Mouse (Mus musculus) hindbrain, embryonic 15.5 days (tissue): ENCODE data around the gene Sim2. TPM values are rescaled to one million over a fixed set of nuclear protein-coding genes. Genes with fewer than 3 reads are reported as not detected.

Experiments used
- ATAC-seq: fragments of 200-750 bp; cut with Nextera tagmentation; 2 replicates; pipeline ENCODE4 v1.8.0; 2017; ENCODE audit warnings: low read depth, moderate number of reproducible peaks, moderate TSS enrichment; ENCODE audit not compliant: low FRiP score
- H3K27ac ChIP-seq: fragments of 300-500 bp; sonication (generic); replicated peaks from 2 replicates; pipeline ENCODE4 v1.5.1; 2015; ENCODE audit warnings: mild to moderate bottlenecking, inconsistent platforms
- H3K27me3 ChIP-seq: fragments of 300-500 bp; sonication (generic); 2 replicates; pipeline ENCODE4 v1.6.1; 2015; ENCODE audit warnings: control low read depth, inconsistent platforms
- H3K36me3 ChIP-seq: fragments of 300-500 bp; sonication (generic); 2 replicates; pipeline ENCODE4 v1.6.1; 2015; ENCODE audit warnings: control low read depth, inconsistent platforms
- H3K4me1 ChIP-seq: fragments of 300-500 bp; sonication (generic); replicated peaks from 2 replicates; pipeline ENCODE4 v1.6.1; 2015; ENCODE audit warnings: control low read depth, inconsistent platforms
- H3K4me2 ChIP-seq: fragments of 300-500 bp; sonication (generic); 2 replicates; pipeline ENCODE4 v1.6.1; 2015; ENCODE audit warnings: moderate library complexity, mild to moderate bottlenecking, inconsistent platforms
- H3K4me3 ChIP-seq: fragments of 300-500 bp; sonication (generic); 2 replicates; pipeline ENCODE4 v1.5.1; 2015; ENCODE audit warnings: mild to moderate bottlenecking, inconsistent platforms
- H3K9ac ChIP-seq: fragments of 300-500 bp; sonication (generic); 2 replicates; pipeline ENCODE4 v1.6.1; 2015; ENCODE audit warnings: inconsistent platforms
- H3K9me3 ChIP-seq: fragments of 300-500 bp; sonication (generic); 2 replicates; pipeline ENCODE4 v1.6.1; 2016; ENCODE audit warnings: control low read depth, inconsistent platforms
- WGBS: fragments of 180-500 bp; shearing (Covaris S2); methylation state at CpG from one replicate; pipeline ENCODE4 v1.1.7; 2015; 5-methylcytosine and 5-hydroxymethylcytosine counted together
- polyA plus RNA-seq: library from polyadenylated mRNA; unstranded; fragments of >200 nt; fragmentation: Nextera tagmentation; extraction: Ambion mirVana; gene quantifications from 2 replicates; pipeline ENCODE4 v1.2.1, GENCODE M21; 2015

The Sim2 gene
- polyA plus RNA-seq, 1 experiment from 2014 or later, result 0.06 TPM

- Histone ChIP-seq H3K9me3 (no peaks in the 10 kb centered on the region), H3K27me3 (peaks cover 84% of the 10 kb centered on the region), H3K27ac (no peak overlapping the region), H3K4me2 (no peak overlapping the region), H3K4me3 (no peak overlapping the region), H3K4me1 (peaks cover 15% of the 10 kb centered on the region), H3K9ac (no peak overlapping the region), H3K36me3 (no peaks in the 10 kb centered on the region)
- no peak for ATAC-seq
- WGBS, result 16% methylated on average over 5 of the region's 5 CpGs
Observed at GRCm38 (mm10) chr16:94081596-94081995, 3.1 kb upstream of the Sim2 start.

DNA sequence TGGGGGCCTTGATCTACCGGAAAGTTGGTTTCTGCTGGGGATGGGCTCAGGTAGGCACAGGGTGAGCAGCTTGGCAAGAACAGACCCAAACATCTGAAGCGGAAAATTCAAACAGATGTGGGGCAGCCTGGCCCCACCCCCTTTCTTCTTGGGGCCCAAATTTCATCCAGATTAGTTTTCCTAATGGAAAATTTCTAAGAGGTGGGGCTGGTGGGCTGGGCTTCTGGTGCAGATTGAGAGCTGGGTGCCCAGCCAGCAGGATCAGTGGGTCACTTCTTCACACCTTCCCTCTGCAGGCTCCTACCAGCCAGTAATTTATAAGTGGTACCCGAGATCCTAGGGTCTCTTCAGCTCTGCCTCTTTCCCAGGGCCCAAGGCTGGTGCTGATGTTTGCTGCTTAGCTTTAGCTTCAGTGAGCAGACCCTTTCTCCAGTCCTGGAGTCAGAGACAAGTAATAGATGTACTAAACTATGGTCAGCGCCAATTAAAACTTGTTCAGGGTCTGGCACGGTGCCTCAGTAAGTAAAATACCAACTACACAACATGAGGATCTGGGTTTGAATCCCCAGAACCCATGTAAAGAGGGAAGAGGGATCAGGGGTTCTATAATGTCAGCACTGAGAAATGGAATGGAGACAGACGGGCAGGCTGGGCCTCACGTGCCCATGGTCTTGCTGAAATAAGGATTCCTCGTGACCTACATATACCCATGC, 2.6 kb upstream of the Sim2 start:
- Histone ChIP-seq H3K4me2 (no peak overlapping the region), H3K36me3 (no peaks in the 10 kb centered on the region), H3K4me1 (peaks cover 15% of the 10 kb centered on the region), H3K9ac (no peak overlapping the region), H3K27me3 (peaks cover 84% of the 10 kb centered on the region), H3K9me3 (no peaks in the 10 kb centered on the region), H3K27ac (no peak overlapping the region), H3K4me3 (no peak overlapping the region)
- ATAC-seq, result no peak
- WGBS, result 8% methylated on average over 8 of the region's 8 CpGs

DNA sequence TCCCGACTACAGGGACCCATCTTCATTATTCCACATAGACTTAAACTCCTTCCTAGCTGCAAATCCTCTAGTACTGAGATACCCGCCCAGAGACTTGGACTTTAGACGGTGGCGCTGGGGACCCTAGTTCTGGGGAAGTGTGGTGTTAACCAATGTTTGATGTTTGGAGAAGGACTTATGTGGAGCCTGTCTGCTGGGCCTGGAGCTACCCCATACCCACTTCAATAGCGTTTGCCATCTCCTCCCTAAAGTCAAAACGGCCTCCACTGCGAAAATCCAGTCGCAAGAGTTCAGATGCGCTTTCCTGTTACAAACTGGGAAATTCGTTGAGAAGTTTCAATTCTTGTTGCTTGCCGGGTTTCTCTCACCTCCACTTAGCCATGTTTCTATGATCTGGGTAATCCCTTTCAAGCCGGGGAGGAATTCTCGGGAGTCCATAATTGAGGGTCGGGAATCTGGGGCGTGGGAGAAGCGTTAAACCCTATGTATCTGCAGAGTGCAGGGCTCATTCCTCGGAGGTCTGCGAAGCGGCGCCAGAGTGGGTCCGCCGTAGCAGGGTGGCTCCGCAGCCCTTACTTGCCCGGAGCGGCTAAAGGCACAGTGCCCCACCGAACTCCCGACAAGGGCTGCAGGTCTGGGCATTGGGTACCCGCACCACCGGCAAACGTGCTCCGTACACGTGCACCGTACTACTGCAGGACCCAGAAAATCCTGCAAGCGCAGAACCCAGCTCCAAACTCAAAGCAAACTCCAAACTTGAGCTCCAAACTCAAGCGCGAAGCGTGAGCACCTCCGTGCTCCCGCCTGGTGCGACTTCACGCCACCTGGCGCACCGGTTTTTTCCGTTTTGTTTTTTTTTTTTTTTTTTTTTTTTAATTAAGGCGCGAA, 1.5 kb upstream of the Sim2 start:
- Histone ChIP-seq H3K4me1 (peaks cover 15% of the 10 kb centered on the region), H3K27me3 (peaks cover 84% of the 10 kb centered on the region), H3K9me3 (no peaks in the 10 kb centered on the region), H3K4me2 (no peak overlapping the region), H3K36me3 (no peaks in the 10 kb centered on the region), H3K9ac (no peak overlapping the region), H3K27ac (no peak overlapping the region), H3K4me3 (no peak overlapping the region)
- under 1% methylated on average over 46 of the region's 46 CpGs for WGBS
- no peak for ATAC-seq

DNA sequence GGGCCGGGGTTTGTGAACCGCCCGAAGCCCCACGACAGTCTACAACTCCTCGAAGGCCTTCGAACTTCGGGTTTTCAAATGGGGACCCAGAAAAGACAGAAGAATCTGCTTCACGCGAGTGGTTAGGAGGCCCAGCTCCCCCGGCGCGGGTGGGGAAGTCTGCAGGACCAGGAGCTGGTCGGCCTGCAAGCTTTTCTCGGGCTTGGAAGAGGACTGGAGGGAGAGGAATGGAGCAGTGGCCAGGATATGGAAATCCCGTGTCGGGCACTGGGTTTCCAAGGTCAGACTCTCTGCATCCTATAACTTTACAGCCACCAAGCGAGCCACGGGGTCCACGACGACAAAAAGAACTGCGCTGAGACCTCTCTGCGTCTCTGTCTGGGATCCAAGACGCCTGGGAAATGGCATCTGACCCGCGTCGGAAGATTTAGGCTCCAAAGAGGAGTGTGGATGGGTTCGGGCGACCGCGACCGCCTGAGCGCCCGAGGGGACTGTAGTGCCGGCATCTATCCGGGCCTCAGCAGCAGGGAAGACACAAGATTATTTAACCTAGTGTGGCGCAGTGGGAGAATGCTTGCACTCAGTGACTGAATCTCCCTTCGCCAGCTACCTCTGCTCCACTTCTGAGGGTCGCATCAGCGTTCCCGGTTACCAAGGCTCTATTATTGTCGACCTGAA, 744 bp upstream of the Sim2 start:
- H3K4me2 ChIP-seq, result no peak overlapping the region
- no peak overlapping the region for H3K4me3 ChIP-seq
- ATAC-seq, result no peak
- no peak overlapping the region for H3K27ac ChIP-seq
- no peaks in the 10 kb centered on the region for H3K36me3 ChIP-seq
- peaks cover 87% of the 10 kb centered on the region for H3K27me3 ChIP-seq
- no peaks in the 10 kb centered on the region for H3K9me3 ChIP-seq
- no peak overlapping the region for H3K9ac ChIP-seq
- H3K4me1 ChIP-seq, result peaks cover 15% of the 10 kb centered on the region
- WGBS, result under 1% methylated on average over 41 of the region's 41 CpGs

- ATAC-seq, result no peak
- H3K9ac ChIP-seq, result no peak overlapping the region
Observed at GRCm38 (mm10) chr16:94085603-94086285, 1.0 kb downstream of the Sim2 start.

DNA sequence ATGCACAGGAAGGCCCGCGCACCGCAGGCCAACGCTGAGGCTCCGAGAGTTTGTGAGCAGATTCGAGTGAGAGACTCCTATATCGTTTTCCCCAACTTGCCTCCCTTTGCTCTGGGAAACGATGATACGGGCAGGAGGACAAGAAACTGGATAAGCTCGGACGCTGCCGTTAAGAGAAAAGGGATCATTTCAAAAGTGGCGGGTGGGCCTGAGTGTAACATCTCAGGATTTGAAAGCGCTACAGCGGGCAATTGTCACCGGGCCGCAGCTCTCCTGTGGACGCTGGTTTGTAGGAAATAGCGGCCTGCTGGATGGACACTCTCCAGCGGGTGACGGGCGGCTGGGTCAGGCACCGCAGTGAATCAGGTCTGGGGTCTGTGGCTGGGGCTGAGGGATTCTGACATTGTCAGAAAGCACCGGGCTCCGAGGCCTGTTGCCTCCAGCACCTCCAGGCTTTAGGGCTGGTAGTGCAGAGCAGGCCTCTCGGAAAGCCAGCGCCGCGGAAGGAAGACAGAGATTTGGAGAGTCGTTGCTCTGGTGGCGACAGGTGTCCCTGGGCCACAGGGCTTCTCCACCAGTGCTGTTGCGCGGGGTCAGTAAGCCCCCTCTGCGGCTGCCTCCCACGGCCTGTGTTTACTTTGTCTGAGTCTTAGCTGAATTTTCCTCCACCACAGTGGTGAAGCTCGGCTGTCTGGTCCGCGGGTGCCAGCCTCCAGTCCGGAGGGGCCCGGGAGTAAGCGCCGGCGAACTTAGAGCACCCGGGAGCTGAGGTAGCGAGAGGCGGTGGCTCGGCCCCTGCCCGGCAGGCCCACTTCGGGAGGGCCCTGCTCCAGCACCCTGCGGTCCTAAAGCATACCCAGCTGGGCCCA, 2.2 kb downstream of the Sim2 start:
- WGBS, result 1% methylated on average over 49 of the region's 50 CpGs
- no peaks in the 10 kb centered on the region for H3K9me3 ChIP-seq
- H3K4me3 ChIP-seq, result no peak overlapping the region
- no peak overlapping the region for H3K4me2 ChIP-seq
- no peak overlapping the region for H3K9ac ChIP-seq
- H3K36me3 ChIP-seq, result no peaks in the 10 kb centered on the region
- no peak overlapping the region for H3K27ac ChIP-seq
- H3K4me1 ChIP-seq, result peaks cover 15% of the 10 kb centered on the region
- H3K27me3 ChIP-seq, result peaks cover 88% of the 10 kb centered on the region
- no peak for ATAC-seq

More at GRCm38 (mm10) chr16:94085603-94086285, 1.0 kb downstream of the Sim2 start:
- H3K4me2 ChIP-seq, result no peak overlapping the region
- H3K4me3 ChIP-seq, result no peak overlapping the region
- H3K4me1 ChIP-seq, result peaks cover 15% of the 10 kb centered on the region
- no peaks in the 10 kb centered on the region for H3K36me3 ChIP-seq
- no peaks in the 10 kb centered on the region for H3K9me3 ChIP-seq
- H3K27me3 ChIP-seq, result peaks cover 88% of the 10 kb centered on the region
- 1% methylated on average over 57 of the region's 57 CpGs for WGBS
- no peak overlapping the region for H3K27ac ChIP-seq

DNA sequence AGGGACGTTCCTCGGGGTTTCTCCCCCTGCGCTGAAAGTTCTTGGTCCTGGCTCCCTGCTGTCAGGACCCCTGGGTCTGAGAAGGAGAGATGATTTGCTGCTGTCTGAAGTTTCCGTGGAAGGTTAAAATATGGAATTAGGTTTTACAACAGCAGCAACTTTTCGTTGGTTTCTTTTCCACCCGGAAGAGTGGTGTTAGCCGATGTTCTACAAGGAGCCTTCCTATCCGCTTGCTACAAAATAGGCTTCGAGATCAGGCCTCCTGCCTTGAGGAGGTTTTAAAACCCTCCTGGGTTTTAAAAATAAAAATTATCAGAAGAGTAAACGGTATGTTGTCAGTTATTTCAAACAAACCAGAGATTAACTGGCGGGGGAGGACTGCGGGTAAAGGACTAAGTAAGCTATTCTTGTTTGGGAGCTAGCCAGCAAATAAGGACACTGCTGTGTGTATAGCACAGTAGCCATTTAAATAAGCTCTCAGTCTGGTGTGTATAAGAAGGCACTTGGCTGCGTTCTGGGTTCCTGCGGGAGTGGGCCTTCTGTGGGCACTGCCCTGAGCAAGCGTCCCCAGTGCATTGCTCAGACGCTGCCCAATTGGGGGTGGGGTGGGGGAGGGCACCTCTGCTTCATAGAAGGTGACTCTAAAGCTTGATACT, 3.0 kb downstream of the Sim2 start:
- Histone ChIP-seq H3K4me1 (peaks cover 15% of the 10 kb centered on the region), H3K4me2 (no peak overlapping the region), H3K27me3 (peaks cover 88% of the 10 kb centered on the region), H3K36me3 (no peaks in the 10 kb centered on the region), H3K4me3 (no peak overlapping the region), H3K9ac (no peak overlapping the region), H3K9me3 (no peaks in the 10 kb centered on the region), H3K27ac (no peak overlapping the region)
- WGBS, result 4% methylated on average over 16 of the region's 16 CpGs
- ATAC-seq, result no peak

DNA sequence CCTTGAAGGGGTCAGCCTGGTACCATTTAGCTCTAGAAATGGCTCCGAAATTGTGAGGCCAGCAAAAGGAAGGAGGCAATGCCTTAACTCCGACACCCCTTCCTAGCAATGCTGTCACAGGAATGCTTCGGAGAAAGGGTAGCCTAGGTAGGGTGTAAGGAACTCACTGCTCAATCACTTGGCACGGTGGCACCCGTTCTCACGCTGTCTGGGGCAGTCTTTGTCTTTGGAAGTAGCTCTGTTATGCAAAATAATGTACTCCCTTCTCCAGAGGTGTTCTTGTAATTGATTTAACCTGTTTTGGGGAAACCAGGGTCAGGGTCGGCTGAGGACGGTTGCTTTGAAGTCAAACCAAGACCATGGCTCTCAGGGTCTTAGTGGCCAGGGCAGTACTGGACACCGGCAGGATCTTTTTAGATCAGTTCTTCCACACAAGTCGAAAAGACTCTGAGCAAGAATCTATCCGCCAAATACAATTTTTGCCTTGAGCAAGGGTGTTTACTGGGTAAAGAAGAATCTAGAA, 3.6 kb downstream of the Sim2 start:
- H3K9ac ChIP-seq, result no peak overlapping the region
- WGBS, result 1% methylated on average over 11 of the region's 11 CpGs
- peaks cover 88% of the 10 kb centered on the region for H3K27me3 ChIP-seq
- peaks cover 15% of the 10 kb centered on the region for H3K4me1 ChIP-seq
- no peak overlapping the region for H3K4me3 ChIP-seq
- no peaks in the 10 kb centered on the region for H3K9me3 ChIP-seq
- no peak overlapping the region for H3K27ac ChIP-seq
- no peak for ATAC-seq
- no peak overlapping the region for H3K4me2 ChIP-seq
- H3K36me3 ChIP-seq, result no peaks in the 10 kb centered on the region

GRCm38 (mm10) chr16:94088819-94089692, 4.3 kb downstream of the Sim2 start:
- no peak overlapping the region for H3K27ac ChIP-seq
- no peak for ATAC-seq
- H3K9me3 ChIP-seq, result no peaks in the 10 kb centered on the region
- no peak overlapping the region for H3K4me3 ChIP-seq
- H3K4me2 ChIP-seq, result no peak overlapping the region
- 5% methylated on average over 14 of the region's 14 CpGs for WGBS
- no peaks in the 10 kb centered on the region for H3K36me3 ChIP-seq
- peaks cover 91% of the 10 kb centered on the region for H3K27me3 ChIP-seq
- no peak overlapping the region for H3K9ac ChIP-seq
- H3K4me1 ChIP-seq, result peaks cover 15% of the 10 kb centered on the region
